Mouse (Mus musculus): Measurements from ENCODE around the gene Atrx.

GRCm38 (mm10) chrX:105929478-105930038, 355 bp upstream of the Atrx start:
- TF ChIP-seq POLR2A (IDR thresholded peaks at IDR 0.05; ENCODE audit: insufficient read depth, low read depth, low read length) (no peak; the same call in 1 of the 2 replicates), CTCF (IDR thresholded peaks at IDR 0.05) (no peak), EP300 (IDR thresholded peaks at IDR 0.05; ENCODE audit: insufficient read depth, low read depth, low read length) (no peak)
